In the genomic region with DNA sequence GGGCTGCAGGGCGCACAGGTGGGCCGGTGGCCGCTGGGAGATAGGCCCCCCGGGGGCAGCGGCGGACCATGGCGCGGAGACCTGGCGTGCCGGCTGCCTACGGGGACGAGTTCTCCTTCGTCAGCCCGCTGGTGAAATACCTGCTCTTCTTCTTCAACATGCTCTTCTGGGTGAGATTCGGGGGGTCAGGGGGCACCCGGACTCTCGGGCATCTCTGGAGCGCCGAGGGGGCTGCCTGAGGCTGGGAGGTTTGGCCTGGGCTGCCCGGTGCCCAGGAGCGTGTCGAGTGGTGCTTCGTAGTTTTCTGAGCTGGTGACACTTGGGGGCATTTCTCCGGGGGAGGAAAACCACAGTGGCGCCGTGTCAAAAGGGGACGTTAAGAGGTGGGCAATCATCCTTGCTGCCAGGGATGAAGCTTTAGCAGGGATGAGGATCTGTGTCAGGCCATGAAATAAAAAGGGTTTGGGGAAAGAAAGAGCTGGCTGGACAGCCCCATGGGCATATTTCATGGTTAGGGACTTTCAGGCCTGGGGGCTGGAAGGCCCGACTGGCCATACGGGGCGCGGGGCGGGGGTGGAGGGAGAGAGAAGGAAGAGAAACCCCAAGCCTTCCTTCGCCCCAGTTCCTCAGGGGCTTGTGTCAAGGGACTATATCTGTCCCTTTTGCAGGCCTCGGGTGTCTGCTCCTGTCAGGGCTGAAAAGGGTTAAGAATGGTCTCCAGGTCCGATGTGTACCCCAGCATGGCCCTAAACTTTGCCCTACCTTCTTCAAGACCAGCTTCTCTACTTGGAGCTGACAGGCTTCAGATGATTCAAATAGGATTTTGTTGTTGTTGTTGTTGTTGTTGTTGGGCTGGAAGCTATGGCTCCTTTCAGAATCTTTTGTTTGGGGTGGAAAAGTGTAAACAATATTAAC, we compare ENCODE assay signal across 8 mouse cellular contexts. TPM values are rescaled to one million over a fixed set of nuclear protein-coding genes. Genes with fewer than 3 reads are reported as not detected.
DNase-seq lines count a peak whose midpoint lies in the region; ATAC-seq and TF ChIP-seq lines count a peak whose summit lies in the region.

No protein-coding gene starts in this region.

- no peaks in the 10 kb centered on the region for H3K9me3 ChIP-seq in kidney, postnatal 0 days (replicated peaks; ENCODE audit: low read length)
- H3K9me3 ChIP-seq in midbrain, embryonic 10.5 days (replicated peaks) = no peaks in the 10 kb centered on the region

- peak overlapping the region; percentile 86 for H3K9ac ChIP-seq in kidney, postnatal 0 days (ENCODE audit: low read depth, low read length)

- 4% methylated on average over 32 of the region's 35 CpGs for WGBS in kidney, postnatal 0 days
- 2% methylated on average over 35 of the region's 35 CpGs for WGBS in midbrain, embryonic 10.5 days

- peak; percentile 46 for ATAC-seq in kidney, postnatal 0 days (replicated peaks; ENCODE audit: low FRiP score, low read depth)
- no peak for ATAC-seq in CD4-positive, CD25-positive, alpha-beta regulatory T cell, adult 4 months

- TF ChIP-seq POLR2A in bone marrow macrophage, adult 2 months (IDR thresholded peaks at IDR 0.05; ENCODE audit: borderline replicate concordance, low read depth, low read length) = no peak

- no peak for DNase-seq in kidney, postnatal 0 days (ENCODE audit: low spot score)
- DNase-seq in kidney, postnatal 10 days = no peak
- DNase-seq in heart, postnatal 4 days = peak; percentile 11
- no peak for DNase-seq in midbrain, embryonic 10.5 days (ENCODE audit: low spot score)
- DNase-seq in gastrocnemius, postnatal 25 days = no peak
- DNase-seq in frontal cortex, postnatal 14 days (ENCODE audit: low spot score in 2 of 2) = no peak

- TF ChIP-seq CTCF in kidney, postnatal 0 days (IDR thresholded peaks at IDR 0.05; ENCODE audit: low read depth) = no peak
- no peak for TF ChIP-seq CTCF in bone marrow macrophage, adult 2 months (IDR thresholded peaks at IDR 0.05; ENCODE audit: low read depth, low read length)

- H3K36me3 ChIP-seq in kidney, postnatal 0 days (ENCODE audit: insufficient read depth, low read length) = no peaks in the 10 kb centered on the region
- H3K36me3 ChIP-seq in midbrain, embryonic 10.5 days = no peaks in the 10 kb centered on the region

- H3K27ac ChIP-seq in kidney, postnatal 0 days = peak overlapping the region; percentile 77; the same call in 1 of the 2 replicates
- no peak overlapping the region for H3K27ac ChIP-seq in bone marrow macrophage, adult 2 months (ENCODE audit: insufficient read depth, low read depth, low read length)
- H3K27ac ChIP-seq in midbrain, embryonic 10.5 days (replicated peaks) = peak overlapping the region; percentile 91

- no peaks in the 10 kb centered on the region for H3K27me3 ChIP-seq in kidney, postnatal 0 days (ENCODE audit: insufficient read depth, low read length)
- peaks cover 57% of the 10 kb centered on the region for H3K27me3 ChIP-seq in midbrain, embryonic 10.5 days (ENCODE audit: low read depth, poor library complexity, severe bottlenecking)

- peak overlapping the region; percentile 98 for H3K4me2 ChIP-seq in kidney, postnatal 0 days (ENCODE audit: low read length)

- H3K4me3 ChIP-seq in kidney, postnatal 0 days (replicated peaks; ENCODE audit: low read depth, low read length) = peak overlapping the region; percentile 78
- H3K4me3 ChIP-seq in bone marrow macrophage, adult 2 months (ENCODE audit: insufficient read depth, low read length) = peak overlapping the region; percentile 53
- peak overlapping the region; percentile 91 for H3K4me3 ChIP-seq in midbrain, embryonic 10.5 days

- no peaks in the 10 kb centered on the region; the same call in 1 of the 2 replicates for H3K4me1 ChIP-seq in kidney, postnatal 0 days (replicated peaks; ENCODE audit: insufficient read depth, low read length)
- peaks cover 14% of the 10 kb centered on the region for H3K4me1 ChIP-seq in bone marrow macrophage, adult 2 months (ENCODE audit: control insufficient read depth, insufficient read depth, low read length)
- H3K4me1 ChIP-seq in midbrain, embryonic 10.5 days = peaks cover 30% of the 10 kb centered on the region

RNA-seq across cellular contexts. Expression of a gene that starts 0.6 kb away (rescaled TPM):
- polyA plus RNA-seq in kidney, postnatal 0 days (2015; fragmentation: Nextera tagmentation; extraction: Ambion mirVana) = 24.9 and 25.2 TPM in 2 replicates
- 0.42 and 0.68 TPM in 2 replicates for polyA plus RNA-seq in bone marrow macrophage, adult 2 months (2012; ENCODE audit: insufficient read depth, insufficient read length, missing spikeins)
- total RNA-seq in heart, postnatal 4 days (2021) = 1 to 10 TPM in 1 of 2 experiments, under 1 TPM in 1; 0.93 to 1.4 TPM
- polyA plus RNA-seq in midbrain, embryonic 10.5 days (2016; fragmentation: Nextera tagmentation; extraction: Ambion mirVana) = 10.9 and 12.2 TPM in 2 replicates
- total RNA-seq in gastrocnemius, postnatal 25 days (2021) = 1 to 10 TPM; 2.8 to 3.1 TPM
- polyA plus RNA-seq in CD4-positive, CD25-positive, alpha-beta regulatory T cell, adult 4 months (2017; shearing (Covaris generic)) = under 1 TPM in 1 of 2 experiments, not detected in 1; 0.20 TPM

RNA-seq across cellular contexts. Expression of a gene that starts 40.7 kb away (rescaled TPM):
- 26.4 and 27.5 TPM in 2 replicates for polyA plus RNA-seq in kidney, postnatal 0 days (2015; fragmentation: Nextera tagmentation; extraction: Ambion mirVana)
- not detected in 2 replicates for polyA plus RNA-seq in bone marrow macrophage, adult 2 months (2012; ENCODE audit: insufficient read depth, insufficient read length, missing spikeins)
- total RNA-seq in heart, postnatal 4 days (2021) = 10 to 100 TPM; 29.5 to 30.3 TPM
- 49.6 and 51.7 TPM in 2 replicates for polyA plus RNA-seq in midbrain, embryonic 10.5 days (2016; fragmentation: Nextera tagmentation; extraction: Ambion mirVana)
- total RNA-seq in gastrocnemius, postnatal 25 days (2021) = 1 to 10 TPM; 5.5 to 5.9 TPM
- under 1 TPM in 1 of 2 experiments, not detected in 1; 0.11 TPM for polyA plus RNA-seq in CD4-positive, CD25-positive, alpha-beta regulatory T cell, adult 4 months (2017; shearing (Covaris generic))

Comparison
In these comparisons a context has a peak if more than half of its experiments do, and no peak if none do; other contexts are left out.
1. RNA of a gene that starts 40.7 kb away (polyA plus RNA-seq): 49.6 to 51.7 TPM in midbrain, embryonic 10.5 days and 26.4 to 27.5 TPM in kidney, postnatal 0 days; 0.11 TPM in CD4-positive, CD25-positive, alpha-beta regulatory T cell, adult 4 months and not detected in bone marrow macrophage, adult 2 months; every median in the first group is over 10 times any median in the second.
2. Peak in every context shown above with its lines, with median percentiles within 50 percentile points of each other: H3K4me3 ChIP-seq.